Mouse (Mus musculus) heart, embryonic 13.5 days (tissue): ENCODE data around the gene Ebp. TPM values are rescaled to one million over a fixed set of nuclear protein-coding genes. Genes with fewer than 3 reads are reported as not detected.

Source experiments
- ATAC-seq: fragments of 200-750 bp; cut with Nextera tagmentation; 2 replicates; pipeline ENCODE4 v1.8.0; 2017; ENCODE audit warnings: moderate TSS enrichment; ENCODE audit not compliant: insufficient number of reproducible peaks, low FRiP score, low TSS enrichment; ENCODE audit errors: extremely low read depth
- H3K27ac ChIP-seq: fragments of 300-500 bp; sonication (generic); replicated peaks from 2 replicates; pipeline ENCODE4 v1.5.1; 2015; ENCODE audit warnings: moderate library complexity, mild to moderate bottlenecking, inconsistent platforms
- H3K27me3 ChIP-seq: fragments of 300-500 bp; sonication (generic); replicated peaks from 2 replicates; pipeline ENCODE4 v1.6.1; 2015; ENCODE audit warnings: mild to moderate bottlenecking, inconsistent platforms
- H3K36me3 ChIP-seq: fragments of 300-500 bp; sonication (generic); 2 replicates; pipeline ENCODE4 v1.6.1; 2015; ENCODE audit warnings: mild to moderate bottlenecking, inconsistent platforms
- H3K4me1 ChIP-seq: fragments of 300-500 bp; sonication (generic); 2 replicates; pipeline ENCODE4 v1.6.1; 2015; ENCODE audit warnings: inconsistent platforms
- H3K4me2 ChIP-seq: fragments of 300-500 bp; sonication (generic); 2 replicates; pipeline ENCODE4 v1.6.1; 2015; ENCODE audit warnings: inconsistent platforms, mild to moderate bottlenecking, moderate library complexity
- H3K4me3 ChIP-seq: fragments of 300-500 bp; sonication (generic); 2 replicates; pipeline ENCODE4 v1.5.1; 2015; ENCODE audit warnings: moderate library complexity, mild to moderate bottlenecking, inconsistent platforms
- H3K9ac ChIP-seq: fragments of 300-500 bp; sonication (generic); 2 replicates; pipeline ENCODE4 v1.6.1; 2015; ENCODE audit warnings: inconsistent platforms, mild to moderate bottlenecking, moderate library complexity
- H3K9me3 ChIP-seq: fragments of 300-500 bp; sonication (generic); 2 replicates; pipeline ENCODE4 v1.6.1; 2016; ENCODE audit warnings: inconsistent platforms
- WGBS: fragments of 180-500 bp; shearing (Covaris S2); methylation state at CpG from one replicate; pipeline ENCODE4 v1.1.7; 2015; ENCODE audit warnings: mixed read lengths; 5-methylcytosine and 5-hydroxymethylcytosine counted together
- polyA plus RNA-seq: library from polyadenylated mRNA; unstranded; fragments of >200 nt; fragmentation: Nextera tagmentation; extraction: Ambion mirVana; gene quantifications from 2 replicates; pipeline ENCODE4 v1.2.1, GENCODE M21; 2015

Gene Ebp
- polyA plus RNA-seq, 1 experiment from 2014 or later, result 26.2 TPM

DNA sequence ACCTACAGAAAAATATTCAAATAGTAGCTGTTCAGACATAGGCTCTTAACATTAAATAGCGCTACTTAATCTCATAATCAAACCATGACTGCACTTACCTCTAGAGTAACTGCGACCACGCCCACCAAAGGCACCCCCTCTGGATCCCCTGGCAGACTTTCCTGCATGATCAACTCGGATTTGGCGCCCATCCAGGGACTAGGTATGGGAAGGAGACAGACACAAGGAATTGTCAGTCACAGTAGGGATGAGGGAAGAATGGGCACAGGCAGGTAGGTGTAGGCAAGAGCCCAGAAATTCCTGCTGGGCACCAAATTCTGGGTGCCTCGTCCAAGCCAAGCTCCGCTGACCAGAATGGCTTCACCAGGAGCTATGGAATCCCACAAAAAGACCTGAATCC lies 49.6 kb downstream of the Ebp start:
- Histone ChIP-seq H3K27me3 (no peaks in the 10 kb centered on the region), H3K27ac (no peak overlapping the region), H3K4me3 (peak overlapping the region; percentile 70), H3K4me1 (peaks cover 13% of the 10 kb centered on the region), H3K9ac (peak overlapping the region; percentile 93), H3K36me3 (peaks cover 53% of the 10 kb centered on the region), H3K4me2 (peak overlapping the region; percentile 78), H3K9me3 (no peaks in the 10 kb centered on the region)
- WGBS, result 75% methylated on average over 7 of the region's 7 CpGs
- no peak for ATAC-seq

DNA sequence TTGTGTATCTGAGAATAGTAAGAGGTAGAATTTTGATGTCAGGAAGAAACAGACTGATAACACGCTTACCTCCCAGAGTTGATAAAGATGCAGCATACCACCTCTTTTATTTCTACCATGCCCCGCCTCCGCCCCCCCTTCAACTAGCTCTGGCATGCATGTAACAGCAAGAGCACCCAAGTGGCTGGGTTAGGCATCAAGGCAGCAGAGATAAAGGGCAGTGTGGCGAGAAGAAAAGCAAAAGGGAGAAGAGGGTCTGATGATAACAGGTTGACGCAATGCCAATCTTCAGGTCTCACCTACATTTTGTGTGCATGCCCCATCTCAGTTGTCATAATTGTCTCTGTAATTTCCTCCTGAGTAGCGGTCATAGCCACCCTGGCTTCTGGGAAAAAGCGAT lies 50.4 kb downstream of the Ebp start:
- WGBS, result 62% methylated on average over 7 of the region's 7 CpGs
- H3K27me3 ChIP-seq, result no peaks in the 10 kb centered on the region
- H3K36me3 ChIP-seq, result peaks cover 60% of the 10 kb centered on the region
- H3K9me3 ChIP-seq, result no peaks in the 10 kb centered on the region
- no peak overlapping the region for H3K4me3 ChIP-seq
- no peak overlapping the region for H3K27ac ChIP-seq
- no peak for ATAC-seq
- peak overlapping the region; percentile 78; the same call in 1 of the 2 replicates for H3K4me2 ChIP-seq
- H3K9ac ChIP-seq, result no peak overlapping the region
- H3K4me1 ChIP-seq, result peaks cover 13% of the 10 kb centered on the region

DNA sequence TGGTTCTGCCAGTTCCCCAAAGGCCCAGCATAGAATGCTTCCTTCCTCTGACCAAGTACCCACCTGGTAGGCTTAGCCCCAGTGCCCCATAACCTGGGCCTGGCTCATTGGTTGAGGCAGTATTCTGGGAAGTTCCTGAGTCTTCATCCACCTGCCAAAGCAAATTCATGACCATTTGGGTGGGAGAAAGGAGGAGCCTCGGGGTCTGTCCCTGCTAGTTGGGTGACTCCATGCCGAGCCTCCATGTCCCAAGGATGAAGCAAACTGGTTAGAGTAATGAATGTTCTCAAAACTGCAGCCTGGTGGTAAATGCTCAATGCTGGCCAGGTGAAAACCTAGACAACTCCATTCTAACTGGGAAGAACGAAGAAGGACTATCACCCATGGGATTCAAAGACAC lies 52.3 kb downstream of the Ebp start:
- no peak for ATAC-seq
- Histone ChIP-seq H3K36me3 (peaks cover 70% of the 10 kb centered on the region), H3K27ac (no peak overlapping the region), H3K27me3 (no peaks in the 10 kb centered on the region), H3K9me3 (no peaks in the 10 kb centered on the region), H3K9ac (no peak overlapping the region), H3K4me3 (no peak overlapping the region), H3K4me2 (no peak overlapping the region), H3K4me1 (peaks cover 13% of the 10 kb centered on the region)
- WGBS, result 73% methylated on average over 3 of the region's 3 CpGs

GRCm38 (mm10) chrX:8140446-8140845 lies 52.9 kb downstream of the Ebp start:
- Histone ChIP-seq H3K9me3 (no peaks in the 10 kb centered on the region), H3K36me3 (peaks cover 70% of the 10 kb centered on the region), H3K4me3 (no peak overlapping the region), H3K4me1 (peaks cover 13% of the 10 kb centered on the region), H3K27ac (no peak overlapping the region), H3K27me3 (no peaks in the 10 kb centered on the region), H3K4me2 (no peak overlapping the region), H3K9ac (no peak overlapping the region)
- ATAC-seq, result no peak
- WGBS, result 89% methylated on average over 2 of the region's 2 CpGs

- 48% methylated on average over 1 of the region's 1 CpGs for WGBS
- no peak overlapping the region for H3K4me3 ChIP-seq
- H3K27ac ChIP-seq, result no peak overlapping the region
- H3K4me1 ChIP-seq, result peaks cover 13% of the 10 kb centered on the region
- H3K27me3 ChIP-seq, result no peaks in the 10 kb centered on the region
- H3K9me3 ChIP-seq, result no peaks in the 10 kb centered on the region
- H3K4me2 ChIP-seq, result no peak overlapping the region
- no peak for ATAC-seq
- H3K9ac ChIP-seq, result no peak overlapping the region
- H3K36me3 ChIP-seq, result peaks cover 68% of the 10 kb centered on the region
Observed at GRCm38 (mm10) chrX:8139480-8139879, 53.8 kb downstream of the Ebp start.

DNA sequence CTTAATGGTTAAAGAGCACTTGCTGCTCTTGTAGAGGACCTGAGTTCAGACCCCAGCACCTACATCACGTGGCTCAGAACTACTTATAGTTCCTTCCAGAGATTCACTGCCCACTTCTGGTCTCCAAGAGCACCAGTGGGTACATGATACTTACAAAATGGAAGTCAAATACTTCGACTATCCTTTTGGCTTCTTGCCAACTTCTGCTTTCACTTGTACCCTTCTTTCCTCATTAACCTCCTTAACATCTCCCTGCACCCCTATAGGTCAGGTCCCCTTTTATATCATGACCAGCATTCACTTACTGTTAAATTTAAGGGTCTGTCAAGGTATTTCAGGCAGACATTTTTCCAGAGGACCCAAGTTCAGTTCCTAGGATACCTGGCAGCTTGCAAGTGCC lies 57.4 kb downstream of the Ebp start:
- H3K9ac ChIP-seq, result no peak overlapping the region

More for the DNA sequence above, 57.4 kb downstream of the Ebp start:
- WGBS, result 49% methylated on average over 2 of the region's 2 CpGs
- H3K27me3 ChIP-seq, result no peaks in the 10 kb centered on the region
- peaks cover 42% of the 10 kb centered on the region for H3K36me3 ChIP-seq
- no peak overlapping the region for H3K4me2 ChIP-seq
- peaks cover 7% of the 10 kb centered on the region; the same call in 1 of the 2 replicates for H3K4me1 ChIP-seq
- no peak overlapping the region for H3K27ac ChIP-seq
- no peak for ATAC-seq
- no peak overlapping the region for H3K4me3 ChIP-seq
- H3K9me3 ChIP-seq, result no peaks in the 10 kb centered on the region

Other genes starting within 250 kb of the Ebp start
- 22.8 and 24.9 TPM in 2 replicates for gene Hdac6, start 245.6 kb downstream of the Ebp start, polyA plus RNA-seq
- 2.8 and 5.9 TPM in 2 replicates for gene Gata1, start 215.4 kb downstream of the Ebp start, polyA plus RNA-seq
- gene Glod5, start 175.0 kb downstream of the Ebp start, polyA plus RNA-seq, result 0.38 and 0.53 TPM in 2 replicates
- 34.4 and 34.9 TPM in 2 replicates for gene Suv39h1, start 118.8 kb downstream of the Ebp start, polyA plus RNA-seq
- 0.24 and 0.33 TPM in 2 replicates for gene Was, start 103.0 kb downstream of the Ebp start, polyA plus RNA-seq
- gene Wdr13, start 60.6 kb downstream of the Ebp start, polyA plus RNA-seq, result 20.9 and 22.8 TPM in 2 replicates
- gene Rbm3, start 47.6 kb downstream of the Ebp start, polyA plus RNA-seq, result 323 and 335 TPM in 2 replicates
- 9.0 and 10.4 TPM in 2 replicates for gene Tbc1d25, start 17.3 kb downstream of the Ebp start, polyA plus RNA-seq
- 3.7 and 3.9 TPM in 2 replicates for gene Porcn, start 13.0 kb upstream of the Ebp start, polyA plus RNA-seq
- gene Ftsj1, start 58.9 kb upstream of the Ebp start, polyA plus RNA-seq, result 23.8 and 27.5 TPM in 2 replicates
- gene Slc38a5, start 77.6 kb upstream of the Ebp start, polyA plus RNA-seq, result 24.1 and 24.6 TPM in 2 replicates
- not detected in 2 replicates for gene Ssxb10, start 133.9 kb upstream of the Ebp start, polyA plus RNA-seq
- gene Ssxb9, start 173.5 kb upstream of the Ebp start, polyA plus RNA-seq, result not detected in 2 replicates
- gene Ssxb1, start 219.8 kb upstream of the Ebp start, polyA plus RNA-seq, result not detected in 2 replicates